Mouse (Mus musculus): ENCODE data around the gene Tcte1.
A peak's percentile ranks its signal among the peaks of the same experiment; 100 is the strongest.

Tcte1 gene

GRCm38 (mm10) chr17:45548541-45549512, 25.6 kb downstream of the Tcte1 start:
- DNase-seq = no peak

- DNase-seq = no peak
Observed at GRCm38 (mm10) chr17:45549617-45550181, 26.5 kb downstream of the Tcte1 start, which contains the start of gene Tmem151b. Gene Tmem151b, minus strand, starts transcription at chr17:45549677.

- DNase-seq = no peak
Observed at GRCm38 (mm10) chr17:45550253-45550652, 27.0 kb downstream of the Tcte1 start.

GRCm38 (mm10) chr17:45551249-45551796, 28.1 kb downstream of the Tcte1 start:
- DNase-seq = no peak

- DNase-seq = peak; percentile 62 to 79
Observed at GRCm38 (mm10) chr17:45551816-45552451, 28.7 kb downstream of the Tcte1 start.

GRCm38 (mm10) chr17:45553065-45553464, 29.8 kb downstream of the Tcte1 start:
- no peak for DNase-seq

- no peak for DNase-seq
Observed at GRCm38 (mm10) chr17:45554420-45554819, 31.2 kb downstream of the Tcte1 start.

GRCm38 (mm10) chr17:45555452-45556106, 32.3 kb downstream of the Tcte1 start, which contains the start of gene Nfkbie:
Gene Nfkbie, plus strand, starts transcription at chr17:45555703.
- DNase-seq = peak; percentile 99 to 100

- no peak for DNase-seq
Observed at GRCm38 (mm10) chr17:45556107-45556489, 32.9 kb downstream of the Tcte1 start.

GRCm38 (mm10) chr17:45556514-45557245, 33.4 kb downstream of the Tcte1 start:
- DNase-seq = peak in 1 of 2 experiments; percentile 42

GRCm38 (mm10) chr17:45557246-45557824, 34.1 kb downstream of the Tcte1 start:
- peak; percentile 41 to 48 for DNase-seq

- DNase-seq = peak; percentile 53 to 56
Observed at GRCm38 (mm10) chr17:45557998-45558862, 35.0 kb downstream of the Tcte1 start.

GRCm38 (mm10) chr17:45559732-45560525, 36.7 kb downstream of the Tcte1 start:
- DNase-seq = no peak

- DNase-seq = peak in 1 of 2 experiments; percentile 27
Observed at GRCm38 (mm10) chr17:45563216-45563615, 40.0 kb downstream of the Tcte1 start.

- DNase-seq = peak; percentile 82 to 86
Observed at GRCm38 (mm10) chr17:45563655-45564530, 40.7 kb downstream of the Tcte1 start, which contains the start of gene Slc35b2. Gene Slc35b2, plus strand, starts transcription at chr17:45563874.

- DNase-seq = no peak
Observed at GRCm38 (mm10) chr17:45564531-45565084, 41.4 kb downstream of the Tcte1 start.

GRCm38 (mm10) chr17:45565103-45565502, 41.9 kb downstream of the Tcte1 start:
- DNase-seq = no peak

GRCm38 (mm10) chr17:45566031-45566359, 42.8 kb downstream of the Tcte1 start:
- DNase-seq = no peak

Measured in spleen, adult 18-20 months (tissue).